Mouse (Mus musculus): Measurements from ENCODE around the gene Gm36079. TPM values are rescaled to one million over a fixed set of nuclear protein-coding genes. Genes with fewer than 3 reads are reported as not detected.

The Gm36079 gene
- polyA plus RNA-seq, 1 experiment: not detected

Other genes with a start within 250 kb of the Gm36079 start
- gene Zfp131, start 236.1 kb downstream of the Gm36079 start, polyA plus RNA-seq (2011; ENCODE audit: insufficient read length, low read depth, missing spikeins): 57.8 and 64.5 TPM in 2 replicates
- not detected in 2 replicates for gene AF067063, start 196.8 kb downstream of the Gm36079 start, polyA plus RNA-seq (2011; ENCODE audit: insufficient read length, low read depth, missing spikeins)
- not detected in 2 replicates for gene D13Ertd608e, start 191.0 kb downstream of the Gm36079 start, polyA plus RNA-seq (2011; ENCODE audit: insufficient read length, low read depth, missing spikeins)
- gene Tcstv1, start 132.2 kb downstream of the Gm36079 start, polyA plus RNA-seq (2011; ENCODE audit: insufficient read length, low read depth, missing spikeins): not detected in 2 replicates
- not detected in 2 replicates for gene Gm21761, start 97.7 kb downstream of the Gm36079 start, polyA plus RNA-seq (2011; ENCODE audit: insufficient read length, low read depth, missing spikeins)
- gene B020031M17Rik, start 76.2 kb downstream of the Gm36079 start, polyA plus RNA-seq (2011; ENCODE audit: insufficient read length, low read depth, missing spikeins): not detected in 2 replicates
- not detected in 2 replicates for gene Gm21188, start 25.2 kb upstream of the Gm36079 start, polyA plus RNA-seq (2011; ENCODE audit: insufficient read length, low read depth, missing spikeins)
- gene Gm20767, start 113.2 kb upstream of the Gm36079 start, polyA plus RNA-seq (2011; ENCODE audit: insufficient read length, low read depth, missing spikeins): not detected in 2 replicates
- not detected in 2 replicates for gene Gm21818, start 145.4 kb upstream of the Gm36079 start, polyA plus RNA-seq (2011; ENCODE audit: insufficient read length, low read depth, missing spikeins)
- not detected in 2 replicates for gene Gm21762, start 188.9 kb upstream of the Gm36079 start, polyA plus RNA-seq (2011; ENCODE audit: insufficient read length, low read depth, missing spikeins)
- gene Gm21731, start 212.1 kb upstream of the Gm36079 start, polyA plus RNA-seq (2011; ENCODE audit: insufficient read length, low read depth, missing spikeins): not detected in 2 replicates
- not detected in 2 replicates for gene AF067061, start 236.1 kb upstream of the Gm36079 start, polyA plus RNA-seq (2011; ENCODE audit: insufficient read length, low read depth, missing spikeins)